Comparison of ENCODE assay signal across 20 mouse cellular contexts in genomic region chr10:37666535-37666934, GRCm38 (mm10).
DNase-seq lines count a peak whose midpoint lies in the region; ATAC-seq and TF ChIP-seq lines count a peak whose summit lies in the region.
"Had no signal": no experiment of that assay in that cellular context is flagged by ENCODE, and none has a peak within 500 bp of the region (broad histone marks: within the 10 kb centered on the region; RNA-seq: fewer than 3 reads in every experiment).

No protein-coding gene starts in this region.

- no peaks in the 10 kb centered on the region for H3K27me3 ChIP-seq in forebrain, embryonic 10.5 days (ENCODE audit: poor library complexity, severe bottlenecking)
- H3K27me3 ChIP-seq in forebrain, postnatal 0 days (ENCODE audit: insufficient read depth, low read length), result no peaks in the 10 kb centered on the region
- H3K27me3 ChIP-seq in neural tube, embryonic 12.5 days (replicated peaks), result no peaks in the 10 kb centered on the region
- no peaks in the 10 kb centered on the region for H3K27me3 ChIP-seq in neural tube, embryonic 15.5 days (replicated peaks)
- H3K27me3 ChIP-seq in forebrain, embryonic 13.5 days, result no peaks in the 10 kb centered on the region
- H3K27me3 ChIP-seq in midbrain, embryonic 15.5 days (replicated peaks), result no peaks in the 10 kb centered on the region
- H3K27me3 ChIP-seq: heart, embryonic 15.5 days; hindbrain, embryonic 13.5 days; lung, embryonic 15.5 days had no signal

- DNase-seq in forebrain, embryonic 10.5 days (ENCODE audit: extremely low spot score, low spot score), result no peak
- no peak for DNase-seq in forebrain, postnatal 0 days
- DNase-seq in ovary, adult 18-20 months (ENCODE audit: low spot score), result no peak
- no peak for DNase-seq in heart, postnatal 14 days
- DNase-seq: adrenal gland, postnatal 14 days; cerebellum, adult 18-20 months; cerebellum, postnatal 36 days; kidney, postnatal 14 days had no signal

- no peak for ATAC-seq in forebrain, postnatal 0 days
- peak; percentile 75 for ATAC-seq in neural tube, embryonic 12.5 days (ENCODE audit: low FRiP score, low read depth)
- no peak for ATAC-seq in neural tube, embryonic 15.5 days (ENCODE audit: low FRiP score)
- ATAC-seq in forebrain, embryonic 13.5 days, result peak; percentile 57; the same call in 1 of the 2 replicates
- ATAC-seq in midbrain, embryonic 15.5 days (replicated peaks), result 0 out of 2 replicates have a peak, but pooled peaks have one; percentile 61
- ATAC-seq: CD4-positive, CD25-positive, alpha-beta regulatory T cell, adult 4 months; intestine, postnatal 0 days had no signal

- no peak overlapping the region for H3K9ac ChIP-seq in forebrain, postnatal 0 days
- H3K9ac ChIP-seq in neural tube, embryonic 12.5 days, result no peak overlapping the region
- no peak overlapping the region for H3K9ac ChIP-seq in neural tube, embryonic 15.5 days (replicated peaks)
- H3K9ac ChIP-seq in forebrain, embryonic 13.5 days, result no peak overlapping the region
- H3K9ac ChIP-seq in midbrain, embryonic 15.5 days, result no peak overlapping the region
- H3K9ac ChIP-seq: heart, embryonic 15.5 days; hindbrain, embryonic 13.5 days; lung, embryonic 15.5 days had no signal

- intact Hi-C loops in heart, postnatal 14 days (cut with DNase I), result no loop called here

- H3K27ac ChIP-seq in forebrain, embryonic 10.5 days, result peak overlapping the region; percentile 74
- no peak overlapping the region for H3K27ac ChIP-seq in forebrain, postnatal 0 days (ENCODE audit: low read depth, low read length)
- H3K27ac ChIP-seq in neural tube, embryonic 12.5 days, result no peak overlapping the region
- H3K27ac ChIP-seq in neural tube, embryonic 15.5 days (replicated peaks), result no peak overlapping the region
- peak overlapping the region; percentile 35; the same call in 1 of the 2 replicates for H3K27ac ChIP-seq in forebrain, embryonic 13.5 days
- H3K27ac ChIP-seq in midbrain, embryonic 15.5 days, result no peak overlapping the region
- H3K27ac ChIP-seq: heart, embryonic 15.5 days; hindbrain, embryonic 13.5 days; left cerebral cortex, adult 2 months; limb, embryonic 10.5 days; lung, embryonic 15.5 days had no signal

- no peak overlapping the region for H3K4me3 ChIP-seq in forebrain, embryonic 10.5 days
- H3K4me3 ChIP-seq in forebrain, postnatal 0 days (ENCODE audit: low read depth, low read length), result no peak overlapping the region
- H3K4me3 ChIP-seq in neural tube, embryonic 12.5 days, result no peak overlapping the region
- H3K4me3 ChIP-seq in neural tube, embryonic 15.5 days (replicated peaks), result no peak overlapping the region
- H3K4me3 ChIP-seq in forebrain, embryonic 13.5 days, result no peak overlapping the region
- no peak overlapping the region for H3K4me3 ChIP-seq in midbrain, embryonic 15.5 days
- H3K4me3 ChIP-seq: heart, embryonic 15.5 days; hindbrain, embryonic 13.5 days; left cerebral cortex, adult 2 months; limb, embryonic 10.5 days; lung, embryonic 15.5 days had no signal

- H3K9me3 ChIP-seq in forebrain, embryonic 10.5 days, result no peaks in the 10 kb centered on the region
- no peaks in the 10 kb centered on the region for H3K9me3 ChIP-seq in forebrain, postnatal 0 days (ENCODE audit: low read length)
- H3K9me3 ChIP-seq in neural tube, embryonic 12.5 days, result no peaks in the 10 kb centered on the region
- no peaks in the 10 kb centered on the region for H3K9me3 ChIP-seq in neural tube, embryonic 15.5 days (replicated peaks)
- H3K9me3 ChIP-seq in forebrain, embryonic 13.5 days (replicated peaks), result no peaks in the 10 kb centered on the region
- no peaks in the 10 kb centered on the region for H3K9me3 ChIP-seq in midbrain, embryonic 15.5 days
- H3K9me3 ChIP-seq: heart, embryonic 15.5 days; hindbrain, embryonic 13.5 days; limb, embryonic 10.5 days; lung, embryonic 15.5 days had no signal

- no peak overlapping the region for H3K4me2 ChIP-seq in forebrain, postnatal 0 days (ENCODE audit: low read depth)
- no peak overlapping the region for H3K4me2 ChIP-seq in neural tube, embryonic 12.5 days (replicated peaks)
- no peak overlapping the region for H3K4me2 ChIP-seq in neural tube, embryonic 15.5 days
- no peak overlapping the region for H3K4me2 ChIP-seq in forebrain, embryonic 13.5 days
- no peak overlapping the region for H3K4me2 ChIP-seq in midbrain, embryonic 15.5 days
- H3K4me2 ChIP-seq: heart, embryonic 15.5 days; hindbrain, embryonic 13.5 days; liver, embryonic 11.5 days; lung, embryonic 15.5 days had no signal

- no peak for TF ChIP-seq CTCF in forebrain, postnatal 0 days (IDR thresholded peaks at IDR 0.05; ENCODE audit: low read depth)

- H3K4me1 ChIP-seq in forebrain, embryonic 10.5 days, result peaks cover 44% of the 10 kb centered on the region
- H3K4me1 ChIP-seq in forebrain, postnatal 0 days (ENCODE audit: insufficient read depth), result 0 out of 2 replicates have a peak, but pooled peaks cover 3% of the 10 kb centered on the region
- H3K4me1 ChIP-seq in neural tube, embryonic 12.5 days, result peaks cover 14% of the 10 kb centered on the region; the same call in 1 of the 2 replicates
- H3K4me1 ChIP-seq in neural tube, embryonic 15.5 days, result peaks cover 6% of the 10 kb centered on the region
- peaks cover 29% of the 10 kb centered on the region for H3K4me1 ChIP-seq in forebrain, embryonic 13.5 days
- peaks cover 4% of the 10 kb centered on the region for H3K4me1 ChIP-seq in midbrain, embryonic 15.5 days
- H3K4me1 ChIP-seq: heart, embryonic 15.5 days; limb, embryonic 10.5 days; lung, embryonic 15.5 days had no signal

- WGBS in forebrain, embryonic 10.5 days, result 39% methylated on average over 2 of the region's 2 CpGs
- 50% methylated on average over 2 of the region's 2 CpGs for WGBS in forebrain, postnatal 0 days
- 58% methylated on average over 2 of the region's 2 CpGs for WGBS in neural tube, embryonic 12.5 days
- 48% methylated on average over 2 of the region's 2 CpGs for WGBS in neural tube, embryonic 15.5 days
- 38% methylated on average over 2 of the region's 2 CpGs for WGBS in forebrain, embryonic 13.5 days
- WGBS in midbrain, embryonic 15.5 days, result 44% methylated on average over 2 of the region's 2 CpGs

- no peaks in the 10 kb centered on the region for H3K36me3 ChIP-seq in forebrain, embryonic 10.5 days (replicated peaks)
- no peaks in the 10 kb centered on the region for H3K36me3 ChIP-seq in forebrain, postnatal 0 days (ENCODE audit: insufficient read depth)
- no peaks in the 10 kb centered on the region for H3K36me3 ChIP-seq in neural tube, embryonic 12.5 days
- no peaks in the 10 kb centered on the region for H3K36me3 ChIP-seq in neural tube, embryonic 15.5 days
- H3K36me3 ChIP-seq in forebrain, embryonic 13.5 days (ENCODE audit: poor library complexity, severe bottlenecking), result no peaks in the 10 kb centered on the region
- no peaks in the 10 kb centered on the region for H3K36me3 ChIP-seq in midbrain, embryonic 15.5 days (replicated peaks)
- H3K36me3 ChIP-seq: heart, embryonic 15.5 days; hindbrain, embryonic 13.5 days; limb, embryonic 10.5 days; lung, embryonic 15.5 days had no signal

Comparison
In these comparisons a context has a peak if more than half of its experiments do, and no peak if none do; other contexts are left out.
1. H3K27ac ChIP-seq: peak in forebrain, embryonic 10.5 days (single experiment) and forebrain, embryonic 13.5 days (single experiment); none in forebrain, postnatal 0 days (single experiment), neural tube, embryonic 12.5 days (single experiment), neural tube, embryonic 15.5 days (single experiment) and midbrain, embryonic 15.5 days (single experiment).
2. ATAC-seq: peak in neural tube, embryonic 12.5 days (single experiment), forebrain, embryonic 13.5 days (single experiment) and midbrain, embryonic 15.5 days (single experiment); none in forebrain, postnatal 0 days (single experiment) and neural tube, embryonic 15.5 days (single experiment).